Mouse (Mus musculus) embryo, embryonic 9.5 days (tissue): Measurements from ENCODE around the gene Cdh7.
"Not testable (repeated sequence)": the region's sequence is repeated elsewhere in the genome, so short reads cannot be mapped to it uniquely, and the experiment has no call there.

ENCODE experiments used
- DNase-seq: peaks from one replicate; pipeline ENCODE4 v3.0.0-alpha.2; 2017; ENCODE audit errors: extremely low spot score

Gene Cdh7

DNA sequence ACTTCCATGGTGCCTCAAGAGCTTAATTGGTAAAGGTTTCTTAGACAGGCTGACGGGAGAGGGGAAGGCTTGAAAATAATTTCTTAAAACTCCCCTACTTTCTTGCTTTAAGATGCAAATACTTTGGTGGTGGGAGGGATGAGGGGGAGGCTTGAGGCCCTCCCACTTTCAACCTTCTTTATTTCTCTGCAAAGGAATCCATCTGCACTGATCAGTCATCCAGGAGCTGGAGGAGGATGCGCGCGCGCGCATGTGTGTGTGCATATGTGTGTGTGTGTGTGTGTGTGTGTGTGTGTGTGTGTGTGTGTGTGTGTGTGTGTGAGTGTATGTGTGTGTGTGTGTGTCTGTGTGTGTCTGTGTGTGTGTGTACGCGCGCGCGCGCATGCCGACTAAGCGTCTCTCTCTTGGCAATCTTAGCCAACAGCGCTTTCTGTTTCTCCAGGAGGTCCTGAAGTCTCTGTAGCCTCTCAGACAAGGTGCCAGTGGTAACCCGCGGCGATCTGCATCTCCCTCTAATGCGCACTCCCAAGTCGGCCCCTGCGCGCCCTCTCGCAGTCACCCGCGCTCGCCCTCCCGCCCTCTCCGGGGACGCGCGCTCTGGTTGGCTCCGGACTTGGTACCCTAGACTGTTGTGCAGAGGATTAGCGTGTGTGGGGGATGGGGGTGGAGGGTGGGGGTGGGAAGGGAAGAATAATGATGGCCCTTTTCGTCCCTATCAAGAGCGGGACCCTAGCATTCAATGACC is at the start of gene Cdh7:
Cdh7 (plus strand) TSS at position 368 of the 745 bp plus-strand sequence.
- peak; percentile 68 for DNase-seq

DNA sequence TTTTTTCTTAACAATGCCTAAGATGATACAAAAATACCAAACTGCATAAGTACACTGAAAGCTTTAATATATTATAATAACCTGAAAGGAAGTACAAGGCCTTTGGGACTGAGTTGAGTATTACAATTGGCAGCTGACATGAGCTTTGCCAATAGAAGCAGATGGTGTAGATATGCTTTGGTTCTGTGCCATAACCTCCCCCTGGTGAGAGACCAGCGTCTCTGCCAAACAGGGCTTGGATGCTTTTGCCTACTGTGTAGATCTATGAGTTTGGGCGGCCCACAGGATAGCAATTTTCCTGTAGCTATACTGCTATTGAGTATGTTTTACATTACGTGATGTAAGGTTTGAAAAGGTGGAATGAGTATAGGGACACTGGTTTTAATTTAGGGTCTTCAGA is 49.6 kb upstream of the Cdh7 start:
- DNase-seq: no peak

DNA sequence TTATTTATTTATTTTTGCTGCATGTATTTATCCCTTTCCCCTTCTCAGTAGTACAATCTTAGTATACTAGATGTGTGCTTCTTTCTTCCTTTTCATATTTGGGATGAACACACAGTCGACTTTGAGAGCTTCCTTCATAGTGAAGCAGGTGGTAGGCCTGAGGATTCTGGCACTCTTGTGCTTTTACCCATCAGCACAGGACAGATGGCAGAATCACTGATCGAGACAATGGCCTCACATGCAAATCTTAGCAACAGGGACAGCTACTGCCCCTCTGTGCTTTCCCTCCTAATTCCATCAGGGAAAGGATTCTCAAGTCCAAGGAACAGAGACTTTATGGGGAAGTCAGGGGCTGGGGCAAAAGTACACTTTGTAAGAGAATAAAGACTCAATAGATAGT is 33.7 kb upstream of the Cdh7 start:
- DNase-seq: no peak

DNA sequence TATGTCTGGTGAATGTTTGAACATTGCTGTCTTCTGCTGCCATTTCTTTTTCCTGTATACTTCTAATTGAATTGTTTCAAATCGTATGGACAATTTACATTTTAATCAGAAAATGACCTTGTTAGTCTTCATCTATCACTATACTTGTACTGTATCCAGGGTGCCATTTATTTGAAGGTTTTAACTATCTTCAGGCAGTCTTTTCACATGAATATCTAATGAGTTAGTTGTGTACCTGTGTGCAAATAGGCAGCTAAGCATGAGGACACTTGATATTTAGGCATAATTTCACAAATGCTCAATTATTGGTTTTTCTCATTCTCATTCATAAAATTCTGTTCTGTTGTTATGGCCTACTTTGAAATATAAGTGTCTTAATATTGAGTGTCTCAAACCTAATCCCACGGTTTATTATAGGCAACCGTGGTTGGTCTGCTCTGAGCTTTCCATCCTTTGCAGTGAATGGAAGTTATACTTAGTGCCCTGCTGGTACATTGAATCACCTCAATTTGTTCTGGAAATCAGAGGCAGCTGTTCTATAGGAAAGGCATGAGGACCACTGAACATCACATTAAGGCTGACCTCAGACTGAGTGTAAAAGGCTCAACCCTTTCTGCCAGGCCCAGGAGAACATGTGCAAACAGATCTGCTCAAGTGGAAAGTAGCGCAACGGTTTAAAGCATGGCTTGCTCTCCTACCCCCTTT is 10.4 kb upstream of the Cdh7 start:
- no peak for DNase-seq

DNA sequence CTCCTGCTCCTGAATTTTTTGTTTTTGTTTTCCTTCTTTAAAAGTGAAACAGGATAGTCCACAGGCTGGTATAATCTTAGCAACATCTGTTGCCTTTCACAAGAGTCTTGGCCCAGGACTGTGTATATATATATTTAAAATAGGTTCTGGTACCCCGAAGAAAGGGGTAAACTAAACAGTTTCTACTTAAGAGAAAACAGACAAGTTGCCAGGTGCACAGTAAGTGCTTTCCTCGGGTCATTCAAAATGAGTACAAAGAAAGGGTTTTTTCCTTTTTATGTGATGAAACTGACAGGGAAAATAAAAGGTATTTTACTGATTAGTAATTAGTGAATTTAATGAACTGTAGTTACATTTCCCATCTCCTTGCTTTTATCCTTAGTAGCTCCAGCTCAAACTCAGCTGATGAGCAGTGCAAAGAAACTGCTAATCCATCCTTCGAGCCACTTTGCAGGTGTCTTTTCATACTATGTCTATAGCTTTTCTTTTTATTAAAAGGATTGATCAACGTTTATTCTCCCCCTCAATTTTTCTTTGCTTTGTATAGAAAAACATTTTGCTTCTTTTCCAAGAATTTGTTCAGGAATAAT is 9.7 kb upstream of the Cdh7 start:
- no peak for DNase-seq

DNA sequence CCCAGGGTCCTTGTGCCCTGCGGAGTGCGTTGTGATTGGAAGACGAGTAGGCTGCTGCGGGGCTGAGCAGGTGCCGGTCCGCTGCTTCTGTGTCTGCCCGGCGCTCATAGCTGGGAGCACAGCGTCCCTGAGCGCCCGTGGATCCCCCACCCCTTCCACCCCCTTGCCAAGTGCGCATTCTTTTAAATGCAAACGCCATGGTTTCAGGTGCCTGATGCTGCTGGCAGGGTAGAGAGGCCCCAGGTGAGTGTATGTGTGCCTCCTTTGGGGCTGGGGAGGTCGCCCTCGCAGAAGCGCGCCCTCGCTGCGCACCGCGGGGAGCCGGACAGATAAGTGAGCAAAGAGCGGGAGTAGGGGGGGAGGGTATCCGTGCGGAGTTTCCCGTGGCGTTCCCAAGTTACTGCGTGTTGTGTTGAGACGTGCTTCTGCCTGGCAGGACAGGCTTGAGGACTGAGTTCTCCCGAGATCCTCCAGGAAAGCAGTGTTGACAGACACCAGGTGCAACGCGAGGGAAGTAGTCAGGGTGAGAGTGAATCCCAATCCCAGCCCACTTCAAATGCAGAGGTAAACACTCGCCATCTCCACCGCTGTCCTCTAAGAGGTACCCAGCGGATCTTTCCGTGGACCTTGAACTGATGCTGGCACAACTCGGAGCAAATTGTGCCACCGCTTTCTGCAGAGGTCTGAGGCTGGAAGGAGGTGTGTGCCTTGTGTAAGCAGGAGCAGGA is 742 bp downstream of the Cdh7 start:
- peak; percentile 5 for DNase-seq

DNA sequence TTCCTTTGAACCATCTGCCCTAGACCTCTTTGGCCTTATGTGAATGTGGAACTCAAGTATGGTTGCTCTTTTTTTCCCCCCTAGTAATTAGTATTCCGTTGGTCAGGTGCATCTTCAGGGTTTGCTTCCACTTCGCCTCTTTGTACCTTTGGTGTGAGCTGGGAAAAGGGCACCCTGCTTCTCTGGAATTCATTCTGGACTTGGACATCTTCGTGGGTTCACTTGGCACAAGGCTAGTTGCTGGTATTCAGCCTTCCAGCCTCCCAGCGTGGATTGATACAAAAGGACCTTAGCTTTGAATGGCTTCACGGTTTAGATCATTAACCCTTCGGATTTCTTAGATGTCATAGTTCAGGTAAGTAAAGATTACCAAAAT is 1.3 kb downstream of the Cdh7 start:
- DNase-seq: peak; percentile 9

DNA sequence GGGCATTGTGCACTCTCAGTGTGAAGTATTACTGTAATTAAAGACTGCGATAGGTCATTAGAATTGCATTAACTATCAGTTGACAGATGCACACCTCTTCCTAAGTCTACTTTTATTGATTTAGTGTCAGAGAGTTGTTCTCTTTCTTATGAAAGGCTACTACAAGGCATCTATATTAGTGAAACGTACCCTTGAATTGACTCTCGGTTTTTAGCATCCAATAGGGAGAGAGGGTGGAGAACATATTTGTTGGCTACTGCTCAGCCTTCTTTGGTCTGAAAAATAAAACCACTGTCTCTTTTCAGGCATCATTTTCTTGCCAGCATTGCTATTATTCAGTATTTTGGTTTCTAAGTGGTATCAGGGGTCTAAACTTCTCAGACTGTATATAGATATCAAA is 2.5 kb downstream of the Cdh7 start:
- no peak for DNase-seq

DNA sequence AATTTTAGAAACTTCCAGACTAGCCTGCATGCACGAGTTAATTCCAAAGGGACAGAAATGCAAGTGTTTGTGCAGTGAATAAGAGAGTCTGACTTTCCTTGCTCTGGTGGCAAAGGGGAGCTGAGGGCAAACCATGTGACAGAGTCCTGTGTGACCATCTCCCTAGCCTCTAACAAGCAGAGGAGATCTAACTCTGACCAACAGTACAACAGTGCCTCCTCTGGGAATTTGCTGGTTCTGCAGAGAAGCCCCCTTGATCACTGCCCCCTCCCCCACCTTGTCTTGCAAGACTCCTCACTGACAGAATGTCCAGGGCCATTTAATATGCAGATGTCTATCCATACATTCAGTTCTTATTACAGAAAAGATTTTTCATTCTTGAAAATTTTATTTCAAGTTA is 3.2 kb downstream of the Cdh7 start:
- DNase-seq: peak; percentile 62

DNA sequence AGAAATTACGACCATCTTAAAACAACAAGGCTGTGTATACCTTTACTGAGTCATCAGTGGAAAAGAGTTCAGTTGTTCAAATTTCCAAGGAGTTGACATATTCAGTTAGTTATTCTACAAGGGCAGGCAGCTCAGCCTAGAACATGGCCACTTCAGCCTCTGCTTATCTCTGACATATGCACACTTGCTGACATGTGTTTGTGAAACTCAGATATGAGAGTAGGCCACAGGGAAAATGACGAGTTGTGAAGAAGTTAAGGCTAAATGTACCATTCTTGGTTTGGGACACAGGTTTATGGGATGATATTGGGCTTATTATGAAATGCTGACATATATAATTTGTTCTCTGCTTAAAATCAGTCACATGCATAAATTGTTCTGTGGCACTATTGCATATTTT is 7.3 kb downstream of the Cdh7 start:
- no peak for DNase-seq

DNA sequence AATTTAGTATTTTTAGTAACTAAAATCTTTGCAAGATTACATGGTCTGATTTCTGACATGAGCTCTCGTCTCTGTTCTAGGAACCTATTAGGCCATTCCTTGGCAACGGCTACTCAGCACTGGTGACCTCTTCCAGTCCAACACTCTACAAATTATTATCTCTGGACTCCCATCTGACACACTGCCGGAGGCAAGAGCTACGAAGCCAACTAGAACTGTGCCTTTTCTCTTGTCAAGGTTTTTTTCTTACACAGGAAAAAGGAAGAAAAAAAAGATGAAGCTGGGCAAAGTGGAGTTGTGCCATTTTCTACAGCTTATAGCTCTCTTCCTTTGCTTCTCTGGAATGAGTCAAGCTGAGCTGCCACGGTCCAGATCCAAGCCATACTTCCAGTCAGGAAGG is 11.7 kb downstream of the Cdh7 start:
- no peak for DNase-seq

DNA sequence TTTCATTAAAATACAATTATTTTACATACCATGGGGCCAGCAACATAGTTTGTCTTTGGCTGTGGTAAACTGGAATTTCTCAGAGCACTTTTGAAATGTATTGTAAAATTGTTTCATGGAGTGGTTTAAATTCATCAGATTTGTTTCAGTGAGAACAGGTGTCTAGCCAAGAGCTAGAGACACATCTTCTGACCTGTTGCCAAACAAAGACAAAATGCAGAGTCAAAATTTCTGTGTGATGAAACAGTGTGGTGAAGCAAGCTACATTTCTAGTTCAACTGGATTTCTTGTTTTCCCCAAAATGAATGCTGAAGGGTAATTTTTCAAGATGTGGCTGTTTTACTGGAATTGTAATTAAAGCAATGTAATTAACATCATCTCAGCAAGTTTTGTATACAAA is 22.2 kb downstream of the Cdh7 start:
- no peak for DNase-seq

DNA sequence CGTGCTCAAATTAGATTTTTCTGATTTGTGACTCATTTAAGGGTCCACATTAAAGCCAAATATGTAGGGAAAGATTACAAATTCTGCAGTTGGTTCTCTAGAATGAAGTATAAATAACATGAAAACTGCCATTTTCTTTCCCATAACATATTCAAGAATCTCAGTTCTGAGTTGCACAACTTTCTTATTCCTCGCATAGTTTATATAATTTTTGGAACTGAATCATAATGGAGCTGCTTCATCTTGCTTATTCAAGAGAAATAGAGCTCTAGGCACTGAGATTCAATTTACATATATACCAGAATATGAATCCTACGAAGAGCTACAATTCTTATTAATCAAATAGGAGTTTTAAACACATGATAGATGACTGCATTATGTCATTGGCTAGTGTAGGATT is 22.8 kb downstream of the Cdh7 start:
- no peak for DNase-seq

DNA sequence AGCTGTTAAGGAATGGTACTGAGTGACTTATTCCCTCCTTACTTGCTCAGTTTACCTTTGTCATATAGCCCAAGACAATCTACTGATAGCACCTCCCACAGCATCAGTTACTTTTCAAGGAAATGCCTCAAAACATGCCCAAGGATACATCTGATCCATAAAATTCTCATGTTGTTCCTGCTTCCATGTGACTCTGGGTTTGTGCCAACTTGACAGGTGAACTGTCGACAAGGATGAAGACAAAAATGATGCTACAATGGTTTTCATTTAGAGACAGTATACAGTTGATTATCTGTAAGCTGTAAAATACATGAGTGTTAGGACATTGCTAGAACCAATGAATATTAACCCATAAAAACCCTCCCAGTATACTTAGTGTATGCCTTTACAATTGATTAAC is 29.9 kb downstream of the Cdh7 start:
- no peak for DNase-seq

DNA sequence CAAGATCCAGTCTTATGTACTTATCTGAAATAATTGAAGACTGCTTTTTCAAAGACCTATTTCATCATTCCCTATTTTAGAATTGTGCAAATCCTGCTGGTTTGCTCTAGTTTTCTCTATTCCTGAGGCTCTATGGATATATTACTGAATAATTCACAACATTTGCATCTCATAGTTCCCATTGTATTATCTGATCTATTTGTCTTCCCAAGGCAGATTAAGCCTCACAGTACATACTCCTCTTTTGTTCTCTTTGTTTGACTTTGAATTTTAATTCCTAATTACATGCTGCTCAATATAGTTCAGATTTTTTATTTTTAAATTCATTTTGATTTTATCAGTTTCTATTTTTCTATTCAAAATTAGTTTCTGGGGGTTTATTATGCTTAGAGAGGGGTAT is 74.1 kb downstream of the Cdh7 start:
- no peak for DNase-seq

DNA sequence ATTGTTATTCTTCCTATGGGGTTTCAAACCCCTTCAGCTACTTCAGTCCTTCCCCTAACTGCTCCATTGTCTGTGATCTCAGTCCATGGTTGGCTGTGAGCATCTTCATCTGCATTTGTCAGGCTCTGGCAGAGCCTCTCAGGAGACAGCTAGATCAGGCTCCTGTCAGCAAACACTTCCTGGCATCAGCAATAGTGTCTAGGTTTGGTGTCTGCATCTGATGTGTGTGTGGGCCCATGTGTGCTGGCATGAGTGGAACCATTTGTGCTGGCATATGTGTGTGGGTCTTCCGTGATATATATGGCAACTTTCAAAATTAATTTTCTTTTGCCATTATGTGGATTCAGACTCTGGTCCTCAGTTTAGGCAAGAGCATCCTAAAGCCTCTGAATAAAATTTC is 85.2 kb downstream of the Cdh7 start:
- no peak for DNase-seq

DNA sequence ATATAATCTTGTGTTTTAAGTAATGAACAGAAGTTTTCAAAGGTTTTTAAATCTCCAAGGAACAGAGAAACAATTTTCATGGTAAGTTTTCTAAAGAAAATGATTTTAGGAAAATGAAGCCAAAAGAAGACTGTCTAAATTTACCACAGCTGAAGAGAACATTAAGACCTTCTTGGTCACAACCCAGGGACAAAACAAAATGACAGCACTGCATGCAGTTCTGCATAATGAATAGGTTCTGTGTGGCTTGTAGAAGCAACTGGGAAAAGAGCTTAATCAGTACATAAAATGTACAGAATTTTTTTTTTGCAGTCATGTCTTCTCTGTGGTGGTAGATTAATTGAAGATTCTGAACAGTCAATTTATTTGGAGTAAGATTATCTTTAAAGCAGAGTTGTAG is 96.2 kb downstream of the Cdh7 start:
- DNase-seq: no peak

DNA sequence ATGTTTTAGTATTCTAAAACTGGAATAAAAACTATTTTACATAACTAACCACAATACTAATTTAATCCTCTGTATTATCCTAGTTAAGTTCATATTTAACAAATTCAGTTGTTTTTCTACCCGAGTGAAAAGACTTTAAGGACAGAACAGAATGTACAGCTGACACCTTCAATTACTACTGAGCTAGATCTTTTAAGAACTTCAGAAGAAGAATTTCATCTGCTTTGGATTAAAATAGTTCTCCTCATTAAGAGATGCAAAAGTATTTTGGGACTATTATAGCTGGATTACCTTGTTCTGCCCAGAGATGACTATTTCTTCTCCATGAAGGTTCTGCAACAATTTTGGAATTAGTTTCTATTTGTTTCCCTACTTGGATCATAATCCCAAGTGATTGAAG is 135.8 kb downstream of the Cdh7 start:
- DNase-seq: no peak

DNA sequence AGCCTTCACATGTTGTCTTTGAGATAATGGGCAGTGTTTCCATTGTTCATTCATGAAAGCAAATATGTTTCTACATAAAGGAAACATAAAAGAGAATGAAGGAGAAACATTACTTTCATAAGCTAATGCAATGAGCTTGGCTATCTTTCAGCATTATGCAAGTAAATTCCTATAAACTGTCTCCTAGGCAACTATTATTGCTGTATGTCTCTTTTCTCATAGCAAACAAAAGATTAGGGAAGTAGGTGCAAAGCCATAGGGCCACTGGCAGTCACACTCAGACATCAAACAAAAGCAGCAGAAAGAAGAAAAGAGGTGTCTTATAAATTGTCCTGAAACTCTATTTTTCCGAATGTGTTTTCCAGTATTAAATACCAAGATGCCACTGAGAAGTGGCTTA is 136.6 kb downstream of the Cdh7 start:
- no peak for DNase-seq

DNA sequence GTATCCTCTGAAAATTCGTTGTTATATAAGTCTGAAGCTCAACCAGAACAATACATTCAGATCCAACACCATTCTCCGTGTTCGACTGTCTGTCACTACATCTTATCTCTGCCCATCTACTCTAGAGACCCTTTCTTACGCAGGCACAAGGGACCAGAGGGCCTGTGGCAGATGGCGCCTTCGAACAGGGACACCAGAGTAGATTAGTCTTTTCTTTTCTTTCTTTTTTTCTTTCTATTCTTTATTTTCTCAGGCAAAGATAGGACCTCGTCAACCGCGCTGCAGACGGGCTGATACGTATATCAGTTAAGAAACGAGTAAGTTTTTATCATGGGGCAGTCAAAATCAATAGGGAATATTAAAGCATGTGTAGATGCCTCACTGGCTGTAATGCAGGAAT is 189.2 kb downstream of the Cdh7 start:
- not testable (repeated sequence) for DNase-seq
